Mouse (Mus musculus) megakaryocyte-erythroid progenitor cell, adult 5-6 weeks (primary cell): Measurements from ENCODE around the gene Dusp6. TPM values are rescaled to one million over a fixed set of nuclear protein-coding genes. Genes with fewer than 3 reads are reported as not detected.

Experiments
- ATAC-seq: replicated peaks from 2 replicates; pipeline ENCODE4 v1.8.0; 2016; ENCODE audit warnings: mild to moderate bottlenecking, inconsistent platforms; ENCODE audit not compliant: severe bottlenecking, poor library complexity, low FRiP score, low TSS enrichment
- total RNA-seq, 2 experiments: library from RNA; stranded (forward) in 1 of 2; stranded (reverse) in 1 of 2; fragments of 200-1000, 215-1000 nt in 1 of 2; fragments of >200 nt in 1 of 2; fragmentation: Nextera tagmentation in 1 of 2; gene quantifications; 2 replicates each; pipeline ENCODE4 v1.2.3; 2014 to 2017

The Dusp6 gene
- total RNA-seq, 2 experiments from 2014 or later: 5.4 to 20.9 TPM

GRCm38 (mm10) chr10:99302051-99302450 is 39.0 kb downstream of the Dusp6 start:
- ATAC-seq: no peak

- no peak for ATAC-seq
Measured at GRCm38 (mm10) chr10:99308837-99309236, 45.8 kb downstream of the Dusp6 start.

DNA sequence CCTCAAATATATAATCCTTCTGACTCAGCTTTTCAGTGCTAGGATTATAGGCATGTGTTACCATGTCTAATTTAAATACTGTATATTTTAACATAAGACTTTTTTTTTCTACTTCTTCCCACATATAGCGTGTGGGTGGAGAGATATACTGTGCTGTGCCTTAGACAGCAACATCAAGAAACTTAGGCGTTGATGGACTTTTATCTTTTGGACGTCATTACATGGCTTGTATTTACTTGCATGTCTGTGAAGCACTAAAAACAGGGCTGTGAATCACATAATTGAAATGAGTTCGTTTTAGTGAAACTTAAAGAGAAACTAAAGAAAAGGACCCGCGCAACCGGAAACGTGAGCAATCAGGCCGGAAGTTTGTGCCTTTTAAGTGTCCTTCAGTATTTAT is 46.6 kb downstream of the Dusp6 start:
- no peak for ATAC-seq

GRCm38 (mm10) chr10:99310204-99310603 is 47.2 kb downstream of the Dusp6 start:
- no peak for ATAC-seq

GRCm38 (mm10) chr10:99311956-99312355 is 48.9 kb downstream of the Dusp6 start:
- peak; percentile 93 for ATAC-seq

- no peak for ATAC-seq
Measured at GRCm38 (mm10) chr10:99314366-99314765, 51.3 kb downstream of the Dusp6 start.

GRCm38 (mm10) chr10:99317057-99317456 is 54.0 kb downstream of the Dusp6 start:
- ATAC-seq: no peak

Other genes with a start within 250 kb of the Dusp6 start
- gene Poc1b, start 156.2 kb upstream of the Dusp6 start, total RNA-seq (2014; fragmentation: Nextera tagmentation): 25.5 and 26.6 TPM in 2 replicates
- gene Poc1b, start 156.2 kb upstream of the Dusp6 start, total RNA-seq (2017): 5.1 and 7.2 TPM in 2 replicates
- gene Galnt4, start 155.1 kb upstream of the Dusp6 start, total RNA-seq (2014; fragmentation: Nextera tagmentation): 4.2 and 5.4 TPM in 2 replicates
- gene Galnt4, start 155.1 kb upstream of the Dusp6 start, total RNA-seq (2017): 4.9 and 7.8 TPM in 2 replicates
- 0.28 TPM in 1 of 2 replicates, not detected in the other for gene Phxr2, start 136.9 kb upstream of the Dusp6 start, total RNA-seq (2014; fragmentation: Nextera tagmentation)
- not detected in 2 replicates for gene Phxr2, start 136.9 kb upstream of the Dusp6 start, total RNA-seq (2017)